Mouse (Mus musculus): Measurements from ENCODE around the gene Paqr8. TPM values are rescaled to one million over a fixed set of nuclear protein-coding genes. Genes with fewer than 3 reads are reported as not detected.

Gene Paqr8
- total RNA-seq, 2 experiments from 2014 or later = 93.1 to 132 TPM

DNA sequence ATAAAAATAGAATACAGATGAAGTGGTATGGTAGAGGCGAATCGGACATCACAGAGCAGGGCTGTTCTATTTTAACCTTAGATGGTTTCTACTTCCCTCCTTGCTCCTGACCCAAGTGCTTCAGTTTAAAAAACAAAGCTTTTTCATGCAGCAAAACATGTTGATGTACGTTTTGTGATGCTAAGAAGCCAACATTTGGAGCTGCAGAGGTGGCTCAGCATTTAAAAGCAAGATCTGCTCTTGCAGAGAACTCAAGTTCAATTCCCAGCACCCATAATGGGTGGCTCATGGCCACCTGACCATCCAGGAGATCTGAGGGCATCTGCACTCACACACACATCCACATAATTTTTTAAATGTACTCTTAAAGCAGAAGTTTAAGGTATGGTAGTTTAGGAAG lies 64.5 kb downstream of the Paqr8 start:
- DNase-seq (ENCODE audit: low spot score in 2 of 2) = no peak

DNA sequence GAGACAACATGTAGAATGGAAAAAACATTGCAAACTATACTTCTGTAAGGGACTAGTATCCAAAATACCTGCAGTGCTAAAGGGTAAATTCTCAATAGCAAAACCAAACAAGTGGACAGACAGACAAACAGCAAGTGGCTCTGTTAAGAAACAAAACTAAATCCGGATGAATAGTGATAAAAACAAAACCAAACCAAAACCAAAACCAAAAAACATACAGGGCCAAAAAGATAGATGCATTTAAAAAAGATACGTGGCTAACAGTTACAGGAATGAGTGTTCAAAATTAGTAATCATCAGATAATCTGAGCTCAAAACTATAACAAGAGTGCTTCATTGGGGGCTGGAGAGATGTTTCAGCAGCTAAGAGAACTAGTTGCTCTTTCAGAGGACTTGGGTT lies 79.2 kb downstream of the Paqr8 start:
- no peak for DNase-seq (ENCODE audit: low spot score in 2 of 2)

DNA sequence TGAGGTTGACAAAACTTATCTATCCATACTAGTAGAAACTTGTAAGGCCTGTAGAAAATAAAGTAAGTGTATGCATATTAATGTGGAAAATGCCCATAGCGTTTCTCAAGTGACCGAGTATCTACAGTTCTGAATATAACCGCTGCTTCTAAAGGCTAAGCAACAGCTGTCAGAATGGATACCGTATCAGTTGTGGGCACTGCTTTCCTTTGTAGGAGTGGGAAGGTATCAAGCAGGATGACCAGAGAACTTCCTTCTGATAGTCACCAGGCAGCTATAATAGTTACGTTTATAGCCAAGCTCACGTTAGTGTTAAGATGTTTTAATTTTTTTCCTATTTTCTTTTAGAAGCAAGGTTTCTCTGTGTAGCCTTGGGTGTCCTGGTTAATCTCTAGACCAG lies 83.0 kb downstream of the Paqr8 start:
- DNase-seq (ENCODE audit: low spot score in 2 of 2) = no peak

DNA sequence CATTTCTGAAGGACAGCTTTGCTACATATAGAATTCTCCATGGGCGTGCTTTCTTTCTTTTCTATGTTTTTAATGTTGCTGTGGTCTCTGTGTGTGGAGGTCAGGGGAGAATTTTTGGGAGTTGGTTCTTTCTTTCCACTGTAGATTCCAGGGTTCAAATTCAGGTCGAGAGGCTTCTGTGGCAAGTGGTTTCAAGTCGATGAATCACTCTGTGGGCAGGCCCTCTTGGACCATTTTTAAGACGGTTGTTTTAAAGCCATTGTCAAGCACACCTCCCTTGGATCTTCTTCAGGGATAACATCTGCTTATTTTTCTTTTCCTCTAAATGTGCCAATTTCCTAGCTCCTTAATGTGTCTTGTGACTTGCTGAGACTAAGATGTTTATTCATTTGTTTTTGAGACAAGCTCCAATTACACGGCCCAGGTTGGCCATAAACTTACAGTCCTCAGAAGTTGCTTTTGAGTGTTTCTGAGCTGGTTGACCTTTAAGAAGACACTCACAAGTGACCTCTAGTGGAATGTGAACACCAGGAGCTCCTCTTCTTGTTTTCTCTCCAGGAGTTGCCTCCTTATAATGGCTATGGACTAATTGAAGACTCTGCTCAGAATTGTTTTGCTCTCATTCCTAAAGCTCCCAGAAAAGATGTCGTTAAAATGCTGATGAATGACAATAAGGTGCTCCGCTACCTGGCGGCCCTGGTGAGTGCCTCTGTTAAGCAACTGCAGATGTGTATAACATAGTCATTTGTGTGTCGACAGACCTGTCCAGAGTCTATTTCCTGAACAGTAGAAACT lies 84.1 kb downstream of the Paqr8 start:
- DNase-seq (ENCODE audit: low spot score in 2 of 2) = no peak

DNA sequence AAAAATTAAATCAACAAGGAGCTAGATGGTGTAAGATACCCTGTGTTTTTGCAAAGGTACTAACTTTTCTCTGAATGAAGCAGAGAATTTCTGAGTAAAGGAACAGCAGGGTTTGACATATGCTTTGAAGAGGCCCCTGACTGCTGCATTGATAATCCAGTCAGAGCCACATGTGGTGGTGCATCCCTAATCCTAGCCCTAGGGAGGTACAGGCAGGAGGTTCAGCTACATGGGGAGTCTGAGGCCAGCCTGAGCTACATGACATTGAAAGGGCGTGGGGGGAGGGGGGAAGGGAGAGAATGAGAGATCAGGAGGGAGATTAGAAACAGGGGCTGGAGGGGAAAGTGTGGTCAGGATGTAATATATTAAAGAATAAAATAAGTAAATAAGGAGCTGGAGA lies 90.1 kb downstream of the Paqr8 start:
- DNase-seq (ENCODE audit: low spot score in 2 of 2) = no peak

DNA sequence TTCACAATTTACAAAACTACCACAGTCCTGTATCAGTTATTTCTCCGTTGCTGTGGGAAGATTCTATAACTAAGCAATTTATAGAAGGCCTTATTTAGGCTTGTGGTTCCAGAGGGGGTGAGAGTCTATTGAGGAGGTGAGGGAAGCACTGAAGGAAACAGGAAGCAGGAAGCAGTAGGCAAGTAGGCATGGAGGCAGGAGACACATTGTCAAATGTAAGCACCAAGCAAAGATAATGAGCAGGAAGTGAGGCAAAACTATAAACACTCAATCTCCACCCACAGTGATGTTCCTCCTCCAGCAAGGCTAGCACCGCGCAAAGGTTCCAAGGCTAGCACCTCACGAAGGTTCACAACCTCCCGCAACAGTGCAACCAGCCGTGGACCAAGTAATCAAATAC lies 91.4 kb downstream of the Paqr8 start:
- no peak for DNase-seq (ENCODE audit: low spot score in 2 of 2)

DNA sequence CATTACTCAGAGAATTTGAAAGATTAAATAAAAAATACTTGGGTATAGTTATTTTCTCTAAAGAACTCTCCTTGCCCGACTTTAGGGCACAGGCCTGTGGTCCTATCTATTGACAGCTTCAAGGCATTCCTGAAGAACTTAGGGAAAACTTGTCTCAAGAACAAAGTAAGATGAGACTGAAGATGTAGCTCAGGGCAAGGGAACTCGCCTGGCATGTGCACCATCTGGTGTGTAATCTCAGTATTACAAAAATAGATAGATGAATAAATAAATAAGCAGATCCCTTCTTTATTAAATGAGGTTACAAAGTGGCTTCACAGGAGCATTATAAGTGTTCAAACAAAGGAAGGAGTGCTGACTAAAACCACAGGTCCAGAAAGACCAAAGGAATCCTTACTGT lies 93.7 kb downstream of the Paqr8 start:
- no peak for DNase-seq (ENCODE audit: low spot score in 2 of 2)

DNA sequence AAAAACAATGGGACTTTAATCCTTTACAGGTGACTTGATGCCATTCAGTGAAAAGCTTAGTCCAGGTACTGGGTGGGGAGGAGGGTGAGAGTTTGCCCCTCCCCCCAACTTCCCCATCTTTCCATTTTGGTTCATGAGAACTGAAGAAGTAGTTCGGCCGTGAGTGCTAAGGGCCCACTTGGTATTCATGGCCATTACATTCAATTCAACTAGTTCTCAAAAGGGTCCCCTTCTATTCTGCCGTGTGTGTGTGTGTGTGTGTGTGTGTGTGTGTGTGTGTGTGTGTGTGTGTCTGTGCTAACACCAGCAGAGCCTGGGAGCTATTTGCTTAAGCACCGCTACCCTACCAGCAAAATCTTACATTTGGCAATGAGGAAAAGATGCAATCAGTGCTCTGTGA lies 94.2 kb downstream of the Paqr8 start:
- no peak for DNase-seq (ENCODE audit: low spot score in 2 of 2)

DNA sequence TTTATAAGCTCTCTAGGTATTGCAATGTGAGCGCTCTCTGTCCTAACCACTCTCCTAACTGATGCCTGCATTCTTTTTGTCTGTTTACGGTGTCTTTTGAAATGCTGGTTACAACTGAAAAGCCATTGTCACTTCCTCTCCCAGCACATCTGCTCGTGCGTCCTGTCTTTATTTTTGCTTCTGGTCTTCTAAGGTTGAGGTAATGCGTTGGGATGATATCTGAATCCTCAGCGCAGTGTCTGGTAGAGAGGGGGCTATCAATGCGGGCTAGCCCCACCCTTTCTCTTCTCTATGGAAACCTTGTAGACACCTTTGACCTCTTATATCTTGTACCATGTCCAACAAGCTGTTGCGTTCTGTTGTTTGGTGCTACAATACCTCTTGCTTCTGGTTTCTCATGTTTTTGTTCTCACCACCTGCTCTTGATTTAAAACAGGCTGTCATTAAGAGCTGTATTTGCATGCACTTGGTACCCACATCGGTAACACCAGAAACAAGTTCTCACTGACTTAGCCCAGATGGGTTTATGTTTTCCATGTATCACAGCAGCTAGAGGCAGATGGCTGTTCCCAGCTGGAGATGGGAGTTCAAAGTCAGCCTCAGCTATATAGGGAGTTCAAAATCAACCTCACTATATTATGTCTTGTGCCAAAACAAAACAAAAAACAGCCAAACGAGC lies 96.1 kb downstream of the Paqr8 start:
- no peak for DNase-seq (ENCODE audit: low spot score in 2 of 2)

Other genes starting within 250 kb of the Paqr8 start
- not detected for gene Il17a, start 159.7 kb upstream of the Paqr8 start, total RNA-seq (2021)
- gene Il17f, start 100.0 kb upstream of the Paqr8 start, total RNA-seq (2021) = under 1 TPM; 0.62 to 0.89 TPM
- 1 to 10 TPM; 7.2 to 9.5 TPM for gene Mcm3, start 70.3 kb upstream of the Paqr8 start, total RNA-seq (2021)
- gene Efhc1, start 61.0 kb downstream of the Paqr8 start, total RNA-seq (2021) = 1 to 10 TPM; 4.2 to 4.5 TPM
- 1 to 10 TPM; 2.4 to 2.8 TPM for gene Tram2, start 188.6 kb downstream of the Paqr8 start, total RNA-seq (2021)

All from layer of hippocampus, postnatal 10 days (tissue).